Mouse (Mus musculus) kidney, postnatal 0 days (tissue): ENCODE data around the gene Shc1. TPM values are rescaled to one million over a fixed set of nuclear protein-coding genes. Genes with fewer than 3 reads are reported as not detected.

ENCODE experiments used
- ATAC-seq: fragments of 200-750 bp; cut with Nextera tagmentation; replicated peaks from 2 replicates; pipeline ENCODE4 v1.8.0; 2017; ENCODE audit warnings: low read depth, moderate number of reproducible peaks, moderate TSS enrichment, moderate library complexity; ENCODE audit not compliant: low FRiP score
- DNase-seq: peaks from one replicate; pipeline ENCODE4 v3.0.0-alpha.2; 2016; ENCODE audit warnings: low spot score
- H3K27ac ChIP-seq: fragments of 300-500 bp; sonication (generic); 2 replicates; pipeline ENCODE4 v1.5.1; 2014; ENCODE audit warnings: mild to moderate bottlenecking
- H3K27me3 ChIP-seq: fragments of 300-500 bp; sonication (generic); 2 replicates; pipeline ENCODE4 v1.6.1; 2014; ENCODE audit warnings: low read length, mixed read lengths; ENCODE audit not compliant: insufficient read depth
- H3K36me3 ChIP-seq: fragments of 300-500 bp; sonication (generic); 2 replicates; pipeline ENCODE4 v1.6.1; 2014; ENCODE audit warnings: low read length, mixed read lengths; ENCODE audit not compliant: insufficient read depth
- H3K4me1 ChIP-seq: fragments of 300-500 bp; sonication (generic); replicated peaks from 2 replicates; pipeline ENCODE4 v1.6.1; 2014; ENCODE audit warnings: antibody characterized with exemption, low read length, mixed read lengths; ENCODE audit not compliant: insufficient read depth
- H3K4me2 ChIP-seq: fragments of 300-500 bp; sonication (generic); 2 replicates; pipeline ENCODE4 v1.6.1; 2014; ENCODE audit warnings: mild to moderate bottlenecking, low read length, moderate library complexity, mixed read lengths
- H3K4me3 ChIP-seq: fragments of 300-500 bp; sonication (generic); replicated peaks from 2 replicates; pipeline ENCODE4 v1.5.1; 2014; ENCODE audit warnings: low read depth, low read length
- H3K9ac ChIP-seq: fragments of 300-500 bp; sonication (generic); 2 replicates; pipeline ENCODE4 v1.6.1; 2014; ENCODE audit warnings: low read depth, low read length
- H3K9me3 ChIP-seq: fragments of 300-500 bp; sonication (generic); replicated peaks from 2 replicates; pipeline ENCODE4 v1.6.1; 2016; ENCODE audit warnings: low read length, inconsistent platforms, mixed read lengths
- CTCF ChIP-seq: IDR thresholded peaks from 2 replicates; pipeline ENCODE4 v1.5.1; 2016; ENCODE audit warnings: antibody characterized with exemption, low read depth, mild to moderate bottlenecking, moderate library complexity
- WGBS: fragments of 180-500 bp; shearing (Covaris S2); extraction: QIAGEN DNeasy Blood & Tissue Kit; methylation state at CpG from one replicate; pipeline ENCODE4 v1.1.7; 2014; 5-methylcytosine and 5-hydroxymethylcytosine counted together
- polyA plus RNA-seq: library from polyadenylated mRNA; unstranded; fragments of >200 nt; fragmentation: Nextera tagmentation; extraction: Ambion mirVana; gene quantifications from 2 replicates; pipeline ENCODE4 v1.2.1, GENCODE M21; 2015

The Shc1 gene
- polyA plus RNA-seq, 1 experiment from 2014 or later, result 73.2 TPM

GRCm38 (mm10) chr3:89419981-89420380, 1.7 kb downstream of the Shc1 start:
- H3K27ac ChIP-seq, result peak overlapping the region; percentile 97

GRCm38 (mm10) chr3:89420421-89420820, 2.2 kb downstream of the Shc1 start:
- no peak for DNase-seq
- Histone ChIP-seq H3K9me3 (no peaks in the 10 kb centered on the region), H3K27ac (peak overlapping the region; percentile 88), H3K9ac (no peak overlapping the region), H3K4me2 (peak overlapping the region; percentile 91), H3K27me3 (no peaks in the 10 kb centered on the region), H3K4me1 (peaks cover 22% of the 10 kb centered on the region), H3K36me3 (peaks cover 14% of the 10 kb centered on the region; the same call in 1 of the 2 replicates), H3K4me3 (peak overlapping the region; percentile 46; the same call in 1 of the 2 replicates)
- 44% methylated on average over 2 of the region's 2 CpGs for WGBS
- no peak for TF ChIP-seq CTCF
- ATAC-seq, result no peak

More at GRCm38 (mm10) chr3:89419981-89420380, 1.7 kb downstream of the Shc1 start:
- WGBS, result 6% methylated on average over 3 of the region's 3 CpGs
- no peak for ATAC-seq
- Histone ChIP-seq H3K9ac (peak overlapping the region; percentile 66), H3K9me3 (no peaks in the 10 kb centered on the region), H3K4me3 (peak overlapping the region; percentile 51), H3K4me1 (peaks cover 22% of the 10 kb centered on the region), H3K36me3 (peaks cover 14% of the 10 kb centered on the region), H3K4me2 (peak overlapping the region; percentile 91), H3K27me3 (no peaks in the 10 kb centered on the region)
- no peak for DNase-seq
- no peak for TF ChIP-seq CTCF

GRCm38 (mm10) chr3:89421002-89421774, 2.9 kb downstream of the Shc1 start:
- peak; percentile 67 for ATAC-seq
- peak overlapping the region; percentile 46 for H3K4me3 ChIP-seq
- H3K36me3 ChIP-seq, result peaks cover 7% of the 10 kb centered on the region; the same call in 1 of the 2 replicates
- H3K9me3 ChIP-seq, result no peaks in the 10 kb centered on the region
- peak overlapping the region; percentile 72 for H3K9ac ChIP-seq
- H3K27ac ChIP-seq, result peak overlapping the region; percentile 88
- peak overlapping the region; percentile 91 for H3K4me2 ChIP-seq
- no peak for TF ChIP-seq CTCF
- peaks cover 22% of the 10 kb centered on the region for H3K4me1 ChIP-seq
- no peaks in the 10 kb centered on the region for H3K27me3 ChIP-seq
- 4% methylated on average over 11 of the region's 11 CpGs for WGBS
- DNase-seq, result peak; percentile 98

- H3K4me3 ChIP-seq, result peak overlapping the region; percentile 46
- peak overlapping the region; percentile 72 for H3K9ac ChIP-seq
- H3K4me2 ChIP-seq, result peak overlapping the region; percentile 91
- DNase-seq, result peak; percentile 39
- peaks cover 22% of the 10 kb centered on the region for H3K4me1 ChIP-seq
- peaks cover 7% of the 10 kb centered on the region for H3K36me3 ChIP-seq
- no peak for ATAC-seq
- peak overlapping the region; percentile 88 for H3K27ac ChIP-seq
- WGBS, result 10% methylated on average over 22 of the region's 22 CpGs
- no peaks in the 10 kb centered on the region for H3K27me3 ChIP-seq
- TF ChIP-seq CTCF, result no peak
- no peaks in the 10 kb centered on the region for H3K9me3 ChIP-seq
Measured at GRCm38 (mm10) chr3:89421810-89422473, 3.7 kb downstream of the Shc1 start.

GRCm38 (mm10) chr3:89422556-89423205, 4.4 kb downstream of the Shc1 start:
- peaks cover 15% of the 10 kb centered on the region for H3K36me3 ChIP-seq
- peaks cover 22% of the 10 kb centered on the region for H3K4me1 ChIP-seq
- no peak for TF ChIP-seq CTCF
- 61% methylated on average over 6 of the region's 6 CpGs for WGBS
- H3K27ac ChIP-seq, result no peak overlapping the region
- H3K27me3 ChIP-seq, result no peaks in the 10 kb centered on the region
- DNase-seq (no peak), ATAC-seq (no peak)
- peak overlapping the region; percentile 91 for H3K4me2 ChIP-seq
- no peaks in the 10 kb centered on the region for H3K9me3 ChIP-seq
- no peak overlapping the region; the same call in 1 of the 2 replicates for H3K9ac ChIP-seq
- peak overlapping the region; percentile 46 for H3K4me3 ChIP-seq
